Mouse (Mus musculus): Measurements from ENCODE around the gene Cox6a1.

DNA sequence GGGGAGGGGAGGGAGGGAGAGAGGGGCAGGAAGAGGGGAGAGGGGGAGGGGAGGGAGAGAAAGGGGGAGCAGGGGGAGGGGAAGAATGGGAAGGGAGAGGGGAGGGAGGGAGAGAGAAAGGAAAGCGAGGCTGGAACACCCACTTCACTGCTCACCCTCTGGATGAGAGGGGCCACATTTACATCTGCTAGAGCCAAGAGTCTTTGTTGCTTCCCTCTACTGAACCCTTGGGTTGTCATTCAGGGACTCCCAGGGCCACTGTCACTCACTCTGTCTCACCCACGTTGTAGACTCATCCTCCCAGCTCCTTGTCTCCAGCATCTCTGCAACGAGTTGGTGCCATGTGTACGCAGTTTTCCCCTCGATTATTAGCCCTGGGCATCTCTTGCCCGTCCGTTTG lies 13.4 kb upstream of the Cox6a1 start:
- TF ChIP-seq CTCF (IDR thresholded peaks at IDR 0.05; ENCODE audit: extremely low read depth, insufficient read length, insufficient replicate concordance, low read depth, low read length) (no peak), POLR2A (IDR thresholded peaks at IDR 0.05; ENCODE audit: low read depth, low read length) (no peak)

Data from small intestine, adult 2 months (tissue).